ENCODE assay signal across 17 mouse cellular contexts in the genomic region with DNA sequence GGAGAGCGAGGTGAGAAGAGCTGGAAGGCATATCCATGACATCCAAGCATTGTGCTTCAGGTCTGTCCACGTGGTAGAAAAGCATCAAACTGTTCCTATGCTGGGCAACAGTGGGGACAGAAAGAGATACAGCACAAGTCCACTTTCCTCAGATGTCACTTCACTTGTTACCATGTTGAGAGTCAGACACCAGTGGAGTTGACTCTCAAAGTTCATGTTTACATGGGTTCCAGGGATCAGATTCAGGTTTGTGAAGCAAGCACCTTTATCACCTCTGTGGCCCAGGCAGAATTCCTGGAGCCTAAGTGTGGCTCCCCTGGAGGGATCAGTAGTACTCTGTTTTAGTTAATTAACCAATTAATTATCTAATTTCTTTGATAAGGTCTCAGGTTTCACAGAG.
"Had no signal": no experiment of that assay in that cellular context is flagged by ENCODE, and none has a peak within 500 bp of the region (broad histone marks: within the 10 kb centered on the region; RNA-seq: fewer than 3 reads in every experiment).

No protein-coding gene starts in this region.

- H3K9me3 ChIP-seq: lung, embryonic 15.5 days; megakaryocyte, embryonic 14.5 days; midbrain, embryonic 13.5 days; midbrain, embryonic 15.5 days; neural tube, embryonic 12.5 days; stomach, embryonic 15.5 days had no signal

- DNase-seq: lung, adult 2 months; lung, postnatal 14 days; lung, postnatal 36 days; right cerebral cortex, postnatal 14 days; thymus, adult 2 months; thymus, postnatal 25 days; thymus, postnatal 4 days had no signal

- H3K9ac ChIP-seq: lung, embryonic 15.5 days; midbrain, embryonic 13.5 days; midbrain, embryonic 15.5 days; neural tube, embryonic 12.5 days; stomach, embryonic 15.5 days had no signal

- H3K4me3 ChIP-seq: lung, embryonic 15.5 days; megakaryocyte, embryonic 14.5 days; midbrain, embryonic 13.5 days; midbrain, embryonic 15.5 days; neural tube, embryonic 12.5 days; stomach, embryonic 15.5 days had no signal

- H3K4me1 ChIP-seq: midbrain, embryonic 13.5 days; midbrain, embryonic 15.5 days; neural tube, embryonic 12.5 days; stomach, embryonic 15.5 days had no signal

- ATAC-seq: lung, postnatal 0 days; midbrain, embryonic 13.5 days; midbrain, embryonic 15.5 days had no signal

- H3K36me3 ChIP-seq: midbrain, embryonic 15.5 days had no signal

- H3K27ac ChIP-seq: lung, embryonic 15.5 days; macrophage; midbrain, embryonic 13.5 days; midbrain, embryonic 15.5 days; neural tube, embryonic 12.5 days; stomach, embryonic 15.5 days; stomach, postnatal 0 days had no signal

- H3K4me2 ChIP-seq: lung, embryonic 15.5 days; midbrain, embryonic 11.5 days; midbrain, embryonic 13.5 days; midbrain, embryonic 15.5 days; neural tube, embryonic 12.5 days; stomach, embryonic 15.5 days had no signal

- H3K27me3 ChIP-seq: lung, embryonic 15.5 days; megakaryocyte, embryonic 14.5 days; midbrain, embryonic 13.5 days; midbrain, embryonic 15.5 days; neural tube, embryonic 12.5 days; stomach, embryonic 15.5 days had no signal
